Mouse (Mus musculus): ENCODE measurements at regions not wholly inside any gene's neighbourhood (a gene's known extent, or its start where the extent isn't known, plus 50 kb on each side); places are given as distances from the start of the nearest gene placed in this dataset.

DNA sequence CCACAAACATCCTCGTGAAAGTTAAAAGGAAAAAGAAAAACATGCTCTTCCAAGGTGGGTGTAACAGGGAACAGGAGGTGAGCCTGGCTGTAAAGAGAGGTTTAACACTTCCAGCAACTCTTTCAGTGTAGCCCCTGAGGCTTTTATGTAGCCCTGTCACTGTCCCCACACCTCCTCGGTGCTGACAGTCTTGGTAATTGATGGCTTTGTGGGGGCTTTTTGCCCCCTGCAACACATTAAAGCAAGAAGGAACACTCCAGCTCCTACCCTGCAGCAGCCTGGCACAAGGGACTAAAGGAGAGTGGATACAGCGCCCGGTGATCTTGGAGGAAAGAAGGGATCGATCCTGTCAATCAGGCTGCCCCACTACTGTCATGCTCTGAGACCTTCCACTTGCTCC lies 181.8 kb downstream of the Fam169b start:
- no peak for TF ChIP-seq CTCF (IDR thresholded peaks at IDR 0.05; ENCODE audit: insufficient read depth, low read length)
- TF ChIP-seq POLR2A (IDR thresholded peaks at IDR 0.05; ENCODE audit: borderline replicate concordance, extremely low read depth, low read depth, low read length) = no peak
